In the genomic region with DNA sequence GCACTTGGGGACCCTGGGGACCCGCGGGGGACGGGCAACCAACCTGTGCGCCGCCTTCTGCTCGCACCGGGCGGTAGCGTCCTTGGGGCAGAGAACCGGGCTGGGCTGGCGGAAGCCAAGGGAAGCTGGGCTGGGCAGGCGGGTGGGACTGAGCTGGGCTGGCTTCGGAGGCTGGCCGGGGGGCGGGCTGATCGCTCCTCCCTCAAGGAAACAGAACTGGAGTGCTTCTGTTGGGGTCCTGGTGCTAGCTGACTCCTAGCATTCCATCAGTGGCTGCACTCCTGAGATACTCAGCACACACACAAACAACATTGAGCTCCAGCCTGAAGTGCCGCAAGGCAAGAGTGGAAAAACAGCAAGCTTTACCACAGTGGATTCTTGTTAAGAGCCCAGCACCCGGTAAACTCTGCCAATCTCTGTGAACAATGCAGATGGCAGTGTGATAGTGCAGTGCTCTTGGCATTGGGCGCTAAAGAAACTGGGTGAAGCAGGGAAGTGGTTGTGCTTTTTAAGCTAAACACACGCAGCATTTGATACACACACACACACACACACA, we compare ENCODE assay signal across 8 mouse cellular contexts. TPM values are rescaled to one million over a fixed set of nuclear protein-coding genes. Genes with fewer than 3 reads are reported as not detected.
DNase-seq lines count a peak whose midpoint lies in the region; ATAC-seq and TF ChIP-seq lines count a peak whose summit lies in the region.

A gene (minus strand): TSS at position 292 of the 556 bp plus-strand sequence.

- no peak within 1 kb of the TSS for H3K27ac ChIP-seq in ES-E14 (ENCODE audit: insufficient read depth, low read depth, low read length, poor library complexity, severe bottlenecking)
- peak within 1 kb of the TSS; percentile 98 for H3K27ac ChIP-seq in bone marrow macrophage, adult 2 months (ENCODE audit: insufficient read depth, low read depth, low read length)
- H3K27ac ChIP-seq in heart, embryonic 11.5 days (ENCODE audit: low read depth, low read length), result no peak within 1 kb of the TSS
- peak within 1 kb of the TSS; percentile 19 for H3K27ac ChIP-seq in lung, embryonic 16.5 days (ENCODE audit: low read length)
- peak within 1 kb of the TSS; percentile 99 for H3K27ac ChIP-seq in spleen, adult 2 months (ENCODE audit: insufficient read depth, low read length)

- 10% methylated on average over 20 of the region's 20 CpGs for WGBS in heart, embryonic 11.5 days (ENCODE audit: insufficient replicate concordance)
- WGBS in lung, embryonic 16.5 days, result 13% methylated on average over 20 of the region's 20 CpGs
- WGBS in spleen, adult 2 months, result 2% methylated on average over 20 of the region's 20 CpGs

- in situ Hi-C loops in ES-E14 (cut with MboI; ENCODE audit: low sequenced_read_pairs in 2 of 2, unreplicated experiment in 2 of 2), result no loop called here

- no peaks in the 10 kb centered on the region for H3K27me3 ChIP-seq in heart, embryonic 11.5 days (ENCODE audit: control insufficient read depth, insufficient read depth, low read length)
- H3K27me3 ChIP-seq in lung, embryonic 16.5 days (ENCODE audit: control insufficient read depth, insufficient read depth, low read depth, low read length), result no peaks in the 10 kb centered on the region
- H3K27me3 ChIP-seq in spleen, adult 2 months (ENCODE audit: control insufficient read depth, insufficient read depth, low read length), result no peaks in the 10 kb centered on the region

- peak within 1 kb of the TSS; percentile 24; the same call in 1 of the 2 replicates for H3K9ac ChIP-seq in ES-E14 (ENCODE audit: insufficient read depth, low read depth, low read length, poor library complexity, severe bottlenecking)
- H3K9ac ChIP-seq in heart, embryonic 11.5 days (ENCODE audit: low read depth, low read length), result peak within 1 kb of the TSS; percentile 47; the same call in 1 of the 2 replicates
- peak within 1 kb of the TSS; percentile 65 for H3K9ac ChIP-seq in lung, embryonic 16.5 days (ENCODE audit: low read length)

- ATAC-seq in heart, embryonic 11.5 days (replicated peaks; ENCODE audit: insufficient number of reproducible peaks, low FRiP score, low TSS enrichment), result peak; percentile 63; the same call in 1 of the 2 replicates
- peak; percentile 80 for ATAC-seq in lung, embryonic 16.5 days (ENCODE audit: low read depth)

- DNase-seq in ES-E14 (ENCODE audit: low read depth, low spot score), result no peak
- DNase-seq in kidney, adult 9 months, result peak; percentile 57
- peak; percentile 38 to 79 for DNase-seq in spleen, adult 2 months (ENCODE audit: low read depth in 1 of 2, low spot score in 2 of 2)
- DNase-seq in right cerebral cortex, adult 2 months (ENCODE audit: low spot score in 2 of 2), result no peak
- no peak for DNase-seq in left cerebral cortex, adult 18-20 months (ENCODE audit: low spot score in 2 of 2)

- peak within 1 kb of the TSS; percentile 57 for H3K4me2 ChIP-seq in heart, embryonic 11.5 days
- peak within 1 kb of the TSS; percentile 73 for H3K4me2 ChIP-seq in lung, embryonic 16.5 days (ENCODE audit: low read depth, low read length)

- H3K9me3 ChIP-seq in ES-E14 (ENCODE audit: control insufficient read depth, insufficient read depth, low read depth, low read length), result no peaks in the 10 kb centered on the region
- H3K9me3 ChIP-seq in heart, embryonic 11.5 days (replicated peaks; ENCODE audit: control insufficient read depth, low read length), result no peaks in the 10 kb centered on the region
- no peaks in the 10 kb centered on the region for H3K9me3 ChIP-seq in lung, embryonic 16.5 days (ENCODE audit: control insufficient read depth, low read length)

- H3K36me3 ChIP-seq in ES-E14 (ENCODE audit: control insufficient read depth, insufficient read depth, low read length, poor library complexity, severe bottlenecking), result no peaks in the 10 kb centered on the region
- no peaks in the 10 kb centered on the region for H3K36me3 ChIP-seq in heart, embryonic 11.5 days (ENCODE audit: control insufficient read depth, insufficient read depth, low read length)
- no peaks in the 10 kb centered on the region for H3K36me3 ChIP-seq in lung, embryonic 16.5 days (ENCODE audit: control insufficient read depth, insufficient read depth, low read length)
- H3K36me3 ChIP-seq in spleen, adult 2 months (ENCODE audit: control insufficient read depth, insufficient read depth, low read length), result no peaks in the 10 kb centered on the region; the same call in 1 of the 2 replicates

- TF ChIP-seq POLR2A in bone marrow macrophage, adult 2 months (IDR thresholded peaks at IDR 0.05; ENCODE audit: borderline replicate concordance, low read depth, low read length), result no peak
- TF ChIP-seq POLR2A in spleen, adult 2 months (IDR thresholded peaks at IDR 0.05; ENCODE audit: low read depth, low read length), result peak; percentile 64

- TF ChIP-seq CTCF in bone marrow macrophage, adult 2 months (IDR thresholded peaks at IDR 0.05; ENCODE audit: low read depth, low read length), result no peak
- TF ChIP-seq CTCF in spleen, adult 2 months (IDR thresholded peaks at IDR 0.05; ENCODE audit: extremely low read depth, insufficient read depth, insufficient read length, insufficient replicate concordance), result no peak

- peaks cover 5 to 14% of the 10 kb centered on the region in 2 experiments; a peak in 3 of 4 replicates for H3K4me1 ChIP-seq in ES-E14 (ENCODE audit: control insufficient read depth in 2 of 2, insufficient read depth in 2 of 2, low read length in 2 of 2, poor library complexity in 1 of 2)
- peaks cover 49% of the 10 kb centered on the region for H3K4me1 ChIP-seq in bone marrow macrophage, adult 2 months (ENCODE audit: control insufficient read depth, insufficient read depth, low read length)
- peaks cover 7% of the 10 kb centered on the region; the same call in 1 of the 2 replicates for H3K4me1 ChIP-seq in heart, embryonic 11.5 days (ENCODE audit: control insufficient read depth, insufficient read depth, low read length)
- peaks cover 14% of the 10 kb centered on the region for H3K4me1 ChIP-seq in lung, embryonic 16.5 days (replicated peaks; ENCODE audit: control insufficient read depth, insufficient read depth, low read length)
- H3K4me1 ChIP-seq in spleen, adult 2 months (ENCODE audit: control insufficient read depth, insufficient read depth, insufficient read length), result peaks cover 53% of the 10 kb centered on the region

- peak within 1 kb of the TSS; percentile 23 to 38; a peak in 3 of 4 replicates for H3K4me3 ChIP-seq in ES-E14 (ENCODE audit: insufficient read depth in 1 of 2, low read depth in 1 of 2, low read length in 2 of 2, poor library complexity in 1 of 2, severe bottlenecking in 1 of 2)
- no peak within 1 kb of the TSS for H3K4me3 ChIP-seq in bone marrow macrophage, adult 2 months (ENCODE audit: insufficient read depth, low read length)
- H3K4me3 ChIP-seq in heart, embryonic 11.5 days (ENCODE audit: low read depth, low read length), result peak within 1 kb of the TSS; percentile 27
- H3K4me3 ChIP-seq in lung, embryonic 16.5 days (ENCODE audit: low read length), result peak within 1 kb of the TSS; percentile 43
- peak within 1 kb of the TSS; percentile 56 for H3K4me3 ChIP-seq in spleen, adult 2 months (ENCODE audit: extremely low read depth, insufficient read depth, insufficient read length)

TF ChIP-seq in ES-E14, 5 proteins besides CTCF, POLR2A, EP300 and RAD21:
- TF ChIP-seq MAFK (IDR thresholded peaks at IDR 0.05; ENCODE audit: insufficient read depth, low read depth, low read length), result no peak
- TF ChIP-seq ZC3H11A (IDR thresholded peaks at IDR 0.05; ENCODE audit: borderline replicate concordance, low read depth, low read length), result no peak
- no peak for TF ChIP-seq HCFC1 (IDR thresholded peaks at IDR 0.05; ENCODE audit: borderline replicate concordance, insufficient read depth, low read length)
- no peak for TF ChIP-seq CHD2 (IDR thresholded peaks at IDR 0.05; ENCODE audit: low read depth, low read length)
- no peak for TF ChIP-seq ZNF384 (IDR thresholded peaks at IDR 0.05; ENCODE audit: low read depth, low read length)
TF ChIP-seq in ES-E14: peak in this region for 0.

RNA-seq across cellular contexts. Expression of the gene that starts here (rescaled TPM):
- total RNA-seq in ES-E14 (2012; rRNA removed), result 1.2 and 1.3 TPM in 2 replicates
- polyA plus RNA-seq in bone marrow macrophage, adult 2 months (2012; ENCODE audit: insufficient read depth, insufficient read length, missing spikeins), result 22.0 and 28.0 TPM in 2 replicates
- 0.65 and 1.3 TPM in 2 replicates for polyA plus RNA-seq in heart, embryonic 11.5 days (2014; fragmentation: Nextera tagmentation; extraction: Ambion mirVana)
- 4.3 and 4.7 TPM in 2 replicates for polyA plus RNA-seq in lung, embryonic 16.5 days (2015; fragmentation: Nextera tagmentation; extraction: Ambion mirVana)
- 64.4 and 72.8 TPM in 2 replicates for polyA plus RNA-seq in spleen, adult 2 months (2012; rRNA removed)
- total RNA-seq in left cerebral cortex, adult 18-20 months (2021), result 1 to 10 TPM; 1.5 to 3.1 TPM

Comparison
In these comparisons a context has a peak if more than half of its experiments do, and no peak if none do; other contexts are left out.
1. DNase-seq: peak in kidney, adult 9 months (single experiment) and spleen, adult 2 months (2 of 2); none in ES-E14 (single experiment), right cerebral cortex, adult 2 months (0 of 2) and left cerebral cortex, adult 18-20 months (0 of 2).
2. H3K27ac ChIP-seq: peak in bone marrow macrophage, adult 2 months (single experiment), lung, embryonic 16.5 days (single experiment) and spleen, adult 2 months (single experiment); none in ES-E14 (single experiment) and heart, embryonic 11.5 days (single experiment).
3. Peak in every context shown above with its lines, with median percentiles within 50 percentile points of each other: H3K9ac ChIP-seq.